Mouse (Mus musculus) frontal cortex, postnatal 10 days (tissue): ENCODE data around the gene Garem2.
"Not testable (repeated sequence)": the region's sequence is repeated elsewhere in the genome, so short reads cannot be mapped to it uniquely, and the experiment has no call there.

Source experiments
- DNase-seq, 2 experiments: peaks; one replicate each; pipeline ENCODE4 v3.0.0; 2022; ENCODE audit warnings: low spot score in 2 of 2, mixed read lengths in 1 of 2

Garem2 gene

GRCm38 (mm10) chr5:30104841-30105667 lies at the start of gene Garem2:
Gene Garem2 (plus strand): TSS chr5:30105161.
- DNase-seq, result peak in 1 of 2 experiments; percentile 10

GRCm38 (mm10) chr5:30058216-30058731 lies 46.7 kb upstream of the Garem2 start:
- DNase-seq, result no peak

GRCm38 (mm10) chr5:30059607-30060006 lies 45.4 kb upstream of the Garem2 start:
- not testable (repeated sequence) for DNase-seq

- DNase-seq, result no peak
Observed at GRCm38 (mm10) chr5:30067726-30068125, 37.2 kb upstream of the Garem2 start.

GRCm38 (mm10) chr5:30071677-30072076 lies 33.3 kb upstream of the Garem2 start:
- DNase-seq, result no peak

- DNase-seq, result no peak
Observed at GRCm38 (mm10) chr5:30072377-30072776, 32.6 kb upstream of the Garem2 start.

GRCm38 (mm10) chr5:30072825-30073821 lies 31.8 kb upstream of the Garem2 start, which contains the start of gene Tyms:
Gene Tyms (minus strand): TSS chr5:30073617.
- DNase-seq, result peak; percentile 55 to 61

- DNase-seq, result no peak
Observed at GRCm38 (mm10) chr5:30092701-30093100, 12.3 kb upstream of the Garem2 start.

- DNase-seq, result no peak
Observed at GRCm38 (mm10) chr5:30094399-30094798, 10.6 kb upstream of the Garem2 start.

- no peak for DNase-seq
Observed at GRCm38 (mm10) chr5:30095731-30096130, 9.2 kb upstream of the Garem2 start.

GRCm38 (mm10) chr5:30098260-30098659 lies 6.7 kb upstream of the Garem2 start:
- DNase-seq, result no peak

- DNase-seq, result no peak
Observed at GRCm38 (mm10) chr5:30103340-30103739, 1.6 kb upstream of the Garem2 start.

GRCm38 (mm10) chr5:30104339-30104738 lies 622 bp upstream of the Garem2 start:
- DNase-seq, result peak; percentile 29 to 53

- peak; percentile 33 to 50 for DNase-seq
Observed at GRCm38 (mm10) chr5:30105668-30106300, 823 bp downstream of the Garem2 start, which contains the start of gene 3110082J24Rik. Gene 3110082J24Rik (minus strand): TSS chr5:30106086.

- DNase-seq, result peak in 1 of 2 experiments; percentile 9
Observed at GRCm38 (mm10) chr5:30106756-30107155, 1.8 kb downstream of the Garem2 start.

GRCm38 (mm10) chr5:30107186-30107585 lies 2.2 kb downstream of the Garem2 start:
- DNase-seq, result peak in 1 of 2 experiments; percentile 10

GRCm38 (mm10) chr5:30107611-30108041 lies 2.7 kb downstream of the Garem2 start:
- DNase-seq, result no peak

- DNase-seq, result no peak
Observed at GRCm38 (mm10) chr5:30108233-30108632, 3.3 kb downstream of the Garem2 start.

GRCm38 (mm10) chr5:30109899-30110298 lies 4.9 kb downstream of the Garem2 start:
- no peak for DNase-seq

GRCm38 (mm10) chr5:30110371-30111060 lies 5.6 kb downstream of the Garem2 start:
- DNase-seq, result no peak

- DNase-seq, result peak; percentile 64 to 69
Observed at GRCm38 (mm10) chr5:30111126-30111525, 6.2 kb downstream of the Garem2 start.
